Mouse (Mus musculus) MEL (cell line): Measurements from ENCODE around the gene Klhdc7b. TPM values are rescaled to one million over a fixed set of nuclear protein-coding genes. Genes with fewer than 3 reads are reported as not detected.

Source experiments
- DNase-seq: peaks from one replicate; pipeline ENCODE4 v3.0.0; 2011; ENCODE audit warnings: low read depth, low spot score
- H3K27ac ChIP-seq: 2 replicates; pipeline ENCODE4 v1.5.1; 2012; ENCODE audit warnings: low read depth, mild to moderate bottlenecking, control low read depth, low read length, moderate library complexity; ENCODE audit not compliant: control insufficient read depth
- H3K27me3 ChIP-seq, 2 experiments: fragments of 150-350 bp in 1 of 2; sonication (generic) in 1 of 2; 2 replicates each; pipeline ENCODE4 v1.6.1; 2012; ENCODE audit warnings: low read length in 2 of 2, mild to moderate bottlenecking in 2 of 2, improper control_type of control experiment in 1 of 2, moderate library complexity in 1 of 2; ENCODE audit not compliant: insufficient read depth in 2 of 2, control insufficient read depth in 1 of 2
- H3K36me3 ChIP-seq, 2 experiments: 2 replicates each; pipeline ENCODE4 v1.6.1; 2012 to 2014; ENCODE audit warnings: low read length in 2 of 2, improper control_type of control experiment in 1 of 2, inconsistent platforms in 1 of 2, mild to moderate bottlenecking in 1 of 2; ENCODE audit not compliant: insufficient read depth in 2 of 2, control insufficient read depth in 1 of 2
- H3K4me1 ChIP-seq, 2 experiments: fragments of 150-350 bp in 1 of 2; sonication (generic) in 1 of 2; 2 replicates each; pipeline ENCODE4 v1.6.1; 2012; ENCODE audit warnings: low read length in 2 of 2, improper control_type of control experiment in 1 of 2, mild to moderate bottlenecking in 1 of 2; ENCODE audit not compliant: insufficient read depth in 2 of 2, control insufficient read depth in 1 of 2
- H3K4me3 ChIP-seq, 2 experiments: fragments of 150-350 bp in 1 of 2; sonication (generic) in 1 of 2; 2 replicates each; pipeline ENCODE4 v1.5.1; 2012; ENCODE audit warnings: low read depth in 2 of 2, low read length in 2 of 2, mild to moderate bottlenecking in 2 of 2, moderate library complexity in 2 of 2, control low read depth in 1 of 2, improper control_type of control experiment in 1 of 2; ENCODE audit not compliant: control insufficient read depth in 1 of 2, insufficient read depth in 1 of 2
- H3K79me2 ChIP-seq: 2 replicates; pipeline ENCODE4 v1.6.1; 2012; ENCODE audit warnings: mild to moderate bottlenecking, low read length, moderate library complexity; ENCODE audit not compliant: control insufficient read depth, poor library complexity, insufficient read depth
- H3K9ac ChIP-seq: 2 replicates; pipeline ENCODE4 v1.6.1; 2012; ENCODE audit warnings: low read depth, mild to moderate bottlenecking, control low read depth, low read length, moderate library complexity; ENCODE audit not compliant: control insufficient read depth, poor library complexity, severe bottlenecking
- H3K9me3 ChIP-seq: fragments of 150-350 bp; sonication (generic); replicated peaks from 2 replicates; pipeline ENCODE4 v1.6.1; 2012; ENCODE audit warnings: mild to moderate bottlenecking, low read length, improper control_type of control experiment, moderate library complexity; ENCODE audit not compliant: insufficient read depth
- BHLHE40 ChIP-seq: IDR thresholded peaks from 2 replicates; pipeline ENCODE4 v1.6.1; 2012; ENCODE audit warnings: low read depth, mild to moderate bottlenecking, inconsistent platforms, low read length, improper control_type of control experiment, borderline replicate concordance
- CTCF ChIP-seq, 3 experiments: IDR thresholded peaks in 2 of 3; conservative IDR thresholded peaks in 1 of 3; 2 replicates each; pipeline ENCODE4 v1.5.1; 2011 to 2012; ENCODE audit warnings: low read length in 3 of 3, low read depth in 2 of 3, mild to moderate bottlenecking in 2 of 3, improper control_type of control experiment in 1 of 3, inconsistent platforms in 1 of 3, mixed read lengths in 1 of 3, moderate library complexity in 1 of 3; ENCODE audit not compliant: control insufficient read depth in 1 of 3, insufficient read depth in 1 of 3, poor library complexity in 1 of 3, severe bottlenecking in 1 of 3
- E2F4 ChIP-seq: IDR thresholded peaks from 2 replicates; pipeline ENCODE4 v1.6.1; 2011; ENCODE audit warnings: low read depth, low read length, improper control_type of control experiment, borderline replicate concordance
- ELF1 ChIP-seq: IDR thresholded peaks from 2 replicates; pipeline ENCODE4 v1.6.1; 2014; ENCODE audit warnings: low read depth, mild to moderate bottlenecking, inconsistent platforms, low read length, improper control_type of control experiment, moderate library complexity
- ETS1 ChIP-seq: IDR thresholded peaks from 2 replicates; pipeline ENCODE4 v1.6.1; 2012; ENCODE audit warnings: low read depth, mild to moderate bottlenecking, inconsistent platforms, low read length, improper control_type of control experiment, moderate library complexity
- GATA1 ChIP-seq: IDR thresholded peaks from 2 replicates; pipeline ENCODE4 v1.6.1; 2011; ENCODE audit warnings: low read depth, low read length, improper control_type of control experiment
- JUND ChIP-seq: IDR thresholded peaks from 2 replicates; pipeline ENCODE4 v1.6.1; 2011; ENCODE audit warnings: low read depth, mild to moderate bottlenecking, improper control_type of control experiment, low read length
- KAT2A ChIP-seq: conservative IDR thresholded peaks from 2 replicates; pipeline ENCODE4 v1.6.1; 2012; ENCODE audit warnings: low read depth, low read length, improper control_type of control experiment, inconsistent platforms
- MAFK ChIP-seq: IDR thresholded peaks from 2 replicates; pipeline ENCODE4 v1.6.1; 2011; ENCODE audit warnings: low read depth, mild to moderate bottlenecking, low read length, improper control_type of control experiment, borderline replicate concordance
- MAX ChIP-seq: IDR thresholded peaks from 2 replicates; pipeline ENCODE4 v1.6.1; 2011; ENCODE audit warnings: low read length, improper control_type of control experiment
- MAZ ChIP-seq: IDR thresholded peaks from 2 replicates; pipeline ENCODE4 v1.6.1; 2012; ENCODE audit warnings: low read depth, mild to moderate bottlenecking, inconsistent platforms, low read length, improper control_type of control experiment
- MEF2A ChIP-seq: IDR thresholded peaks from 2 replicates; pipeline ENCODE4 v1.6.1; 2014; ENCODE audit warnings: low read depth, mild to moderate bottlenecking, inconsistent platforms, low read length, improper control_type of control experiment; ENCODE audit not compliant: poor library complexity, insufficient replicate concordance, severe bottlenecking; ENCODE audit errors: extremely low read depth
- POLR2AphosphoS2 ChIP-seq: IDR thresholded peaks from 2 replicates; pipeline ENCODE4 v1.6.1; 2011; ENCODE audit warnings: low read length, improper control_type of control experiment
- POLR2AphosphoS5 ChIP-seq: IDR thresholded peaks from 2 replicates; pipeline ENCODE4 v1.6.1; 2012; ENCODE audit warnings: low read depth, borderline replicate concordance, mild to moderate bottlenecking, inconsistent platforms, low read length, moderate library complexity, mixed read lengths
- RAD21 ChIP-seq: IDR thresholded peaks from 2 replicates; pipeline ENCODE4 v1.6.1; 2011; ENCODE audit warnings: mild to moderate bottlenecking, low read depth, low read length, improper control_type of control experiment
- RCOR1 ChIP-seq: IDR thresholded peaks from 2 replicates; pipeline ENCODE4 v1.6.1; 2012; ENCODE audit warnings: low read depth, mild to moderate bottlenecking, inconsistent platforms, low read length, improper control_type of control experiment
- SIN3A ChIP-seq: IDR thresholded peaks from 2 replicates; pipeline ENCODE4 v1.6.1; 2012; ENCODE audit warnings: low read length, improper control_type of control experiment, inconsistent platforms
- TBP ChIP-seq: IDR thresholded peaks from 2 replicates; pipeline ENCODE4 v1.8.0; 2011; ENCODE audit warnings: low read depth, low read length, improper control_type of control experiment
- polyA plus RNA-seq, 2 experiments: library from polyadenylated mRNA; stranded (reverse) in 1 of 2; unstranded in 1 of 2; fragments of >175 nt in 1 of 2; fragments of >200 nt in 1 of 2; gene quantifications; 2 replicates each; pipeline versions ENCODE4 v1.2.1 to v1.2.4; 2012; ENCODE audit warnings: low replicate concordance in 2 of 2, low read depth in 1 of 2; ENCODE audit not compliant: insufficient read length in 2 of 2, insufficient read depth in 1 of 2, missing spikeins in 1 of 2
- total RNA-seq: library from RNA; depleted of rRNA; stranded (reverse); fragments of 300-350 nt; gene quantifications from 2 replicates; pipeline ENCODE4 v1.2.3, GENCODE M21; 2012

The Klhdc7b gene
- total and polyA plus RNA-seq, 3 experiments = 0.01 TPM; not detected in 2

DNA sequence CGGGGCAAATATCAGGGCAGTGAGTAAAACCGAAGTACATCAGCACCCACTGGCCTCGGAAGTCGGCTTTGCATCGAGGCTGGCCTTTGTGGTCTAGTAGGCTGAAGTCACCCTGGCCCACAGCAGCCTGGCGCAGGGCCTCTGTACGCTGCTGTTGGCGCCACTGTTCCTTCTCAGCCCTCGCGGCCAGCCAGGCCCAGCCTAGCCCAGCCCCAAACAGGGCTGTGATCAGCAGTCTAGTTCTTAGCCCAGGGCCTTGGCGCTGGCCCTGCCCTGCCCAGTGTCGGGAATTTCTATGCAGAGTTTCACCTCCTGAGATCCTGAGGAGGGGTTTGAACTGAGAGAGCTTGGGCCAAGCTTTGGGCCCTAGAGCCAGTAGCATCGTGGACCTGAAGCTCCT, 12.6 kb upstream of the Klhdc7b start:
- H3K9ac ChIP-seq = no peak overlapping the region; the same call in 1 of the 2 replicates
- peaks cover 20% of the 10 kb centered on the region for H3K79me2 ChIP-seq
- no peak for DNase-seq
- no peak overlapping the region; a peak in 1 of 4 replicates for H3K4me3 ChIP-seq
- no peak overlapping the region for H3K27ac ChIP-seq
- H3K36me3 ChIP-seq = peaks cover 3 to 6% of the 10 kb centered on the region in 2 experiments; a peak in 3 of 4 replicates
- no peaks in the 10 kb centered on the region for H3K9me3 ChIP-seq
- H3K4me1 ChIP-seq = 0 out of 4 replicates have a peak, but pooled peaks cover 0 to 3% of the 10 kb centered on the region in 2 experiments
- no peaks in the 10 kb centered on the region for H3K27me3 ChIP-seq
- TF ChIP-seq CTCF (IDR thresholded peaks at IDR 0.05 in 2 of 3, conservative IDR thresholded peaks at IDR 0.05 in 1 of 3; ENCODE audit: control insufficient read depth in 1 of 3, insufficient read depth in 1 of 3, low read depth in 2 of 3, low read length in 3 of 3, poor library complexity in 1 of 3, severe bottlenecking in 1 of 3) (no peak), MEF2A (no peak), POLR2AphosphoS2 (no peak; the same call in 1 of the 2 replicates), BHLHE40 (no peak), MAFK (no peak), E2F4 (no peak), SIN3A (no peak), KAT2A (no peak), POLR2AphosphoS5 (no peak), RAD21 (no peak), MAX (no peak), ELF1 (no peak), JUND (no peak), GATA1 (no peak), RCOR1 (no peak), ETS1 (no peak)
- TF ChIP-seq, all 39 proteins: peak for 0

- Histone ChIP-seq H3K36me3 (peaks cover 3 to 5% of the 10 kb centered on the region in 2 experiments; a peak in 3 of 4 replicates), H3K27ac (no peak overlapping the region), H3K4me1 (0 out of 4 replicates have a peak, but pooled peaks cover 0 to 3% of the 10 kb centered on the region in 2 experiments), H3K4me3 (peak overlapping the region; percentile 63 to 76), H3K79me2 (peaks cover 20% of the 10 kb centered on the region), H3K9ac (peak overlapping the region; percentile 90), H3K27me3 (no peaks in the 10 kb centered on the region), H3K9me3 (no peaks in the 10 kb centered on the region)
- TF ChIP-seq TBP (no peak), JUND (no peak), MAZ (no peak)
- peak; percentile 31 for DNase-seq
Observed at GRCm38 (mm10) chr15:89372536-89372935, 12.2 kb upstream of the Klhdc7b start.
